Mouse (Mus musculus) heart, embryonic 14.5 days (tissue): ENCODE data around the gene Gm11639. TPM values are rescaled to one million over a fixed set of nuclear protein-coding genes. Genes with fewer than 3 reads are reported as not detected.

Experiments used
- ATAC-seq: fragments of 200-750 bp; cut with Nextera tagmentation; 2 replicates; pipeline ENCODE4 v1.8.0; 2017; ENCODE audit warnings: low read depth, moderate TSS enrichment; ENCODE audit not compliant: insufficient number of reproducible peaks, insufficient read depth, low FRiP score
- H3K27ac ChIP-seq, 2 experiments: fragments of 200-500 bp in 1 of 2; fragments of 300-500 bp in 1 of 2; sonication (generic) in 1 of 2; replicated peaks in 1 of 2; 2 replicates each; pipeline ENCODE4 v1.5.1; 2012 to 2014; ENCODE audit warnings: low read depth in 2 of 2, low read length in 2 of 2, control low read depth in 1 of 2, mild to moderate bottlenecking in 1 of 2, mixed read lengths in 1 of 2; ENCODE audit not compliant: control insufficient read depth in 1 of 2, insufficient read depth in 1 of 2
- H3K27me3 ChIP-seq: fragments of 300-500 bp; sonication (generic); 2 replicates; pipeline ENCODE4 v1.6.1; 2014; ENCODE audit warnings: mild to moderate bottlenecking, low read length, control low read depth; ENCODE audit not compliant: control insufficient read depth, insufficient read depth
- H3K36me3 ChIP-seq: fragments of 300-500 bp; sonication (generic); 2 replicates; pipeline ENCODE4 v1.6.1; 2014; ENCODE audit warnings: mild to moderate bottlenecking, control low read depth, low read length, mixed read lengths; ENCODE audit not compliant: control insufficient read depth, insufficient read depth
- H3K4me1 ChIP-seq, 2 experiments: fragments of 200-500 bp in 1 of 2; fragments of 300-500 bp in 1 of 2; sonication (generic) in 1 of 2; 2 replicates each; pipeline ENCODE4 v1.6.1; 2012 to 2014; ENCODE audit warnings: low read length in 2 of 2, control low read depth in 1 of 2, mixed read lengths in 1 of 2; ENCODE audit not compliant: control insufficient read depth in 2 of 2, insufficient read depth in 2 of 2
- H3K4me2 ChIP-seq: fragments of 300-500 bp; sonication (generic); 2 replicates; pipeline ENCODE4 v1.6.1; 2014; ENCODE audit warnings: mild to moderate bottlenecking, low read length
- H3K4me3 ChIP-seq, 2 experiments: fragments of 200-500 bp in 1 of 2; fragments of 300-500 bp in 1 of 2; sonication (generic) in 1 of 2; 2 replicates each; pipeline ENCODE4 v1.5.1; 2012 to 2014; ENCODE audit warnings: low read length in 2 of 2, mild to moderate bottlenecking in 2 of 2, control low read depth in 1 of 2, low read depth in 1 of 2, moderate library complexity in 1 of 2; ENCODE audit not compliant: control insufficient read depth in 1 of 2, insufficient read depth in 1 of 2
- H3K9ac ChIP-seq: fragments of 300-500 bp; sonication (generic); 2 replicates; pipeline ENCODE4 v1.6.1; 2014; ENCODE audit warnings: mild to moderate bottlenecking, low read length
- H3K9me3 ChIP-seq: fragments of 300-500 bp; sonication (generic); 2 replicates; pipeline ENCODE4 v1.6.1; 2016; ENCODE audit warnings: low read length, control low read depth; ENCODE audit not compliant: control insufficient read depth
- WGBS: fragments of 180-500 bp; shearing (Covaris S2); extraction: QIAGEN DNeasy Blood & Tissue Kit; methylation state at CpG from one replicate; pipeline ENCODE4 v1.1.7; 2014; 5-methylcytosine and 5-hydroxymethylcytosine counted together
- polyA plus RNA-seq: library from polyadenylated mRNA; unstranded; fragments of >200 nt; fragmentation: Nextera tagmentation; extraction: Ambion mirVana; gene quantifications from 2 replicates; pipeline ENCODE4 v1.2.1, GENCODE M21; 2014

Gm11639 gene
- polyA plus RNA-seq, 1 experiment from 2014 or later: not detected

DNA sequence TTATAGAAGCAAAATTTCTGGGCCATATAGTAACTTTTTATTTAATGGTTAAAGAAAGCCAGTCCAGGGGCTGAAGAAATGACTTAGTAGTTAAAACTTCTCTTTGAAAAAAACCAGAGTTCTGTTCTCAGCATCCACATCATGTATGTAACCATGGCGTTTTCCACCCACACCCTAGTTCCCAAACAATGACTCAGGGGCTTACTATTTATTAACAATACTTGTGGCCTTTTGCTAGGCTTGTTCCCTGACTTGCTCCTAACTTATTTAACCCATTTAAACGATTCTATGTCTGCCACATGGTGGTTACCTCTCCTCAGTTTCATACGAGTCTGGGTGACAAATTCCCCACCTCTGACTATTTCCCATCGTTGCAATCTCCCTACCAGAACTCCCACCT, 266.8 kb downstream of the Gm11639 start:
- H3K9ac ChIP-seq: no peak overlapping the region
- H3K27ac ChIP-seq: no peak overlapping the region
- H3K4me1 ChIP-seq: no peaks in the 10 kb centered on the region
- no peak for ATAC-seq
- no peak overlapping the region for H3K4me3 ChIP-seq
- no peaks in the 10 kb centered on the region for H3K27me3 ChIP-seq
- H3K9me3 ChIP-seq: no peaks in the 10 kb centered on the region
- H3K36me3 ChIP-seq: no peaks in the 10 kb centered on the region
- 56% methylated on average over 4 of the region's 4 CpGs for WGBS
- H3K4me2 ChIP-seq: no peak overlapping the region

DNA sequence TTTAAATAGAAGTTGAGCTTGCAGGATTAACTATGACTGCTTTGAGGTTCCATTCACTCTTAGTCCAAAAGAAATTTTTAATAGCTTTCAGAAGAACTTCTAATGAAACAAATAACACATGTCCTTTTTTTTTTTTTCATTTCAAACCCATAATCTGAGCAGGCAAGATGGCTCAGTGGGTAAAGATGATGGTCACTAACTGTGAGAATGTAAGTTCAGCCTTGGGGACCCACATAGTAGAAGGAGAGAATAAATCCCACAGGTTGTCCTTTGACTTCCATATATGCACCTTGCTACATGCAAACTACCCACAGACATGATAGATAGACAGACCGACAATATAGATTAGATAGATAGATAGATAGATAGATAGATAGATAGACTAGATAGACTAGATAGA, 282.4 kb downstream of the Gm11639 start:
- 91% methylated on average over 1 of the region's 1 CpGs for WGBS
- H3K4me3 ChIP-seq: no peak overlapping the region
- no peaks in the 10 kb centered on the region for H3K9me3 ChIP-seq
- no peak overlapping the region for H3K4me2 ChIP-seq
- H3K27me3 ChIP-seq: no peaks in the 10 kb centered on the region
- no peak overlapping the region for H3K27ac ChIP-seq
- no peaks in the 10 kb centered on the region for H3K4me1 ChIP-seq
- no peak for ATAC-seq
- no peak overlapping the region for H3K9ac ChIP-seq
- no peaks in the 10 kb centered on the region for H3K36me3 ChIP-seq

DNA sequence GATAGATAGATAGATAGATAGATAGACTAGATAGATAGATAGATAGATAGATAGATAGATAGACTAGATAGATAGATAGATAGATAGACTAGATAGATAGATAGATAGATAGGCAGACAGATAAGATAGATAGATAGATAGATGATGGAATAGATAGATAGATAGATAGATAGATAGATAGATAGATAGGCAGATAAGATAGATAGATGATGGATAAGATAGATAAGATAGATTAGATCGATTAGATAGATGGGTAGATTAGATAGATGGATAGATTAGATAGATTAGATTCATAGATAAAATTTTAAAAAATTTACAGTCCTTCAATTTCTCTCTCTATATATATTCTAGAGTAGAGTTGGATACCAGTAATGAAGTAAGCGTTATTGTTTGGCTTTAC, 282.9 kb downstream of the Gm11639 start:
- Histone ChIP-seq H3K4me1 (no peaks in the 10 kb centered on the region), H3K27me3 (no peaks in the 10 kb centered on the region), H3K27ac (no peak overlapping the region), H3K36me3 (no peaks in the 10 kb centered on the region), H3K9ac (no peak overlapping the region), H3K9me3 (no peaks in the 10 kb centered on the region), H3K4me2 (no peak overlapping the region), H3K4me3 (no peak overlapping the region)
- WGBS: 63% methylated on average over 2 of the region's 2 CpGs
- no peak for ATAC-seq

DNA sequence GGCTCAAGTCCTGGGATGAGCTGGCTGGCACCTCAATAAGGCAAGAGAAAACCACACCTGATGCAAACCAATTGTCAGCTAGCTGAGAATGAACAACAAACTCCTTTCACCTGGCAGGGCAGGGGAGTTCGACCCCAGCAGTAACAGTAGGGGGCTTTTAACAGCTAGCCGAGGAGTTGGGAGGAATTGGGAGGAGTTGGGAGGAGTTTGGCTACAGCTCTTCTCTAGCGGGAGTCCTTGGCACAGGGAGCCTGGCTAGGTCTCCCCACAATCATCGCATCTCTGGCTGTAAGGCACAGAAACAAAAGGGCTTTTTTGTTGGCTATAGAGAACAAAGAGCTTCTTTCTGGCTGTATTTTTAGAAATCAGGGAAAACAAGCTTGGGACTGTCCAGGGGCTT, 285.8 kb downstream of the Gm11639 start:
- no peaks in the 10 kb centered on the region for H3K4me1 ChIP-seq
- H3K9me3 ChIP-seq: no peaks in the 10 kb centered on the region
- no peaks in the 10 kb centered on the region for H3K36me3 ChIP-seq
- no peaks in the 10 kb centered on the region for H3K27me3 ChIP-seq
- no peak overlapping the region for H3K4me3 ChIP-seq
- ATAC-seq: no peak
- no peak overlapping the region for H3K9ac ChIP-seq
- 12% methylated on average over 4 of the region's 4 CpGs for WGBS
- no peak overlapping the region for H3K4me2 ChIP-seq
- H3K27ac ChIP-seq: no peak overlapping the region

DNA sequence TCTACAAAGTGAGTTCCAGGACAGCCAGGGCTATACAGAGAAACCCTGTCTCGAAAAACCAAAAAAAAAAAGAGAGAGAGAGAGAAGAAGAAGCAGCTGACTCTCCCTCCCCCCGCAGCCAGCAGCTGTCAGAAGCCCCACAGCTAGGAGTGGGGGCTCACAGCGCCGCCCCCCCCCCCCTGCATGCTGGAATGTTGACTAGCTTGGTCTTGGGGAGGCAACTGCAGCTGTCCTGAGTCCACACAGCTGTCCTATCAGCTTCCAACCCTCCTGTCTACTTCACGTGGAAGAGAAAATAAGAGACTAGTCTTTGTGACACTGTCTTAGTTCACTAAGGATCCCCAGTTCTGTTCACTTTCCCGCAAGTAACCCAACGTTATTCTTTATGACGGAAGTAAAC, 287.0 kb downstream of the Gm11639 start:
- no peak overlapping the region for H3K9ac ChIP-seq
- no peaks in the 10 kb centered on the region for H3K9me3 ChIP-seq
- ATAC-seq: no peak
- no peak overlapping the region for H3K4me3 ChIP-seq
- no peak overlapping the region for H3K27ac ChIP-seq
- H3K4me2 ChIP-seq: no peak overlapping the region
- no peaks in the 10 kb centered on the region for H3K27me3 ChIP-seq
- H3K36me3 ChIP-seq: no peaks in the 10 kb centered on the region
- no peaks in the 10 kb centered on the region for H3K4me1 ChIP-seq
- WGBS: 56% methylated on average over 8 of the region's 8 CpGs

DNA sequence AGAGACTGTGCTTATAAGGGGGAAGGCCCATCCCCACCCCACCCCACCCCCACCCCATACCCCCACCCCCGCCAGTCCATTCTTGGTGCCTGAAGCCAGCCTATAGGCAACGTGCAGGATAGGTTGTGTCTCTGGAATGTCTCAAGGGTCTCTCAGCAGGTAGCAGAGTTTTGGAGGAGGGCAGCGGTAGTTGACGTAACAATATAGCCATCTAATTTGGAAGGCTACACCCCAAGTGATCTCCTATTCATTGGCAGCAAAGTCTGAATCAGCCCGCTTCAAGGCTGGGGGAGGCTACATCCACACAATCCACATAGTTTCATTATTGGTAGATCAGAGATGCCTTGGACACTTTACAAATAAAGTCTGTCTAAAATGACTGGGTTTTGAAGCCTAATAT, 292.5 kb downstream of the Gm11639 start:
- no peak overlapping the region for H3K27ac ChIP-seq
- 69% methylated on average over 5 of the region's 5 CpGs for WGBS
- H3K9ac ChIP-seq: no peak overlapping the region
- no peaks in the 10 kb centered on the region for H3K27me3 ChIP-seq
- no peak overlapping the region for H3K4me3 ChIP-seq
- H3K4me1 ChIP-seq: peaks cover 0 to 7% of the 10 kb centered on the region in 2 experiments; a peak in 2 of 4 replicates
- no peaks in the 10 kb centered on the region for H3K9me3 ChIP-seq
- no peak for ATAC-seq
- no peaks in the 10 kb centered on the region for H3K36me3 ChIP-seq
- H3K4me2 ChIP-seq: no peak overlapping the region

DNA sequence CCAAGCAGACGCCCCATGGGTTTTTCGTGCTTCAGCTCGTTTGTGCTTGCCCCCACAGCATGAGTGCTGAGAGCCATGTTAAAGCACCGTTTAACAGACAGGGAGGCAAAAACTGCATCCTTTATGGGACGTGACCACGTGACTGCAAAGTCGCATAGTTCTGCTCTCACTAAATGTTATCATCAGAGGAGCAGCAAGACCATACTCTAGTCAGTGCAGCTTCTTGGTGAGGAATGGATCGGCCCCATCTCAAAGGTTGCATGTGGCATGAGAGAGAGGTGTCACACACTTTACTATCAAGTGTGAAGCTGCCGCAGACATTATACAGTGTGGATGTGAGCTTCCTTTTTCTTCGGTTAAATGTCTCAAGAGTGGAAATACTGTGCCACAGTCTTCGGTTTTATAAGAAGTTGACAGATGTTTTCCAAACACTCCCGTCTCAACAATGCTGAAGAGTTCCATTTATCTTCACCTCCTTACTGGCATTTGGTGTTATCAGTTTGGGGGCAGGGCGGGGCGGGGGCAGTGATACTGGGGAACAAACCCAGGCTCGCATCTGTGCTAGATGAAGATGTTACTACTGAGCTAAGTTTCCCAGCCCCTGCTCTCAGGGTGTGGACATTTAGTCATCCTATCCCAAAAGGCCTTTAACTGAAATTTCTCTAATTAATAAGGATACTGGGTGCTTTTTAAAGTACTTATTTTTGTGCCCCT, 296.0 kb downstream of the Gm11639 start:
- no peak overlapping the region for H3K27ac ChIP-seq
- no peaks in the 10 kb centered on the region for H3K27me3 ChIP-seq
- peak overlapping the region; percentile 56 for H3K4me2 ChIP-seq
- no peak for ATAC-seq
- WGBS: 19% methylated on average over 15 of the region's 15 CpGs
- H3K4me3 ChIP-seq: peak overlapping the region; percentile 1 to 11; a peak in 3 of 4 replicates
- H3K9me3 ChIP-seq: no peaks in the 10 kb centered on the region
- H3K4me1 ChIP-seq: peaks cover 0 to 11% of the 10 kb centered on the region in 2 experiments; a peak in 2 of 4 replicates
- no peak overlapping the region for H3K9ac ChIP-seq
- no peaks in the 10 kb centered on the region for H3K36me3 ChIP-seq

DNA sequence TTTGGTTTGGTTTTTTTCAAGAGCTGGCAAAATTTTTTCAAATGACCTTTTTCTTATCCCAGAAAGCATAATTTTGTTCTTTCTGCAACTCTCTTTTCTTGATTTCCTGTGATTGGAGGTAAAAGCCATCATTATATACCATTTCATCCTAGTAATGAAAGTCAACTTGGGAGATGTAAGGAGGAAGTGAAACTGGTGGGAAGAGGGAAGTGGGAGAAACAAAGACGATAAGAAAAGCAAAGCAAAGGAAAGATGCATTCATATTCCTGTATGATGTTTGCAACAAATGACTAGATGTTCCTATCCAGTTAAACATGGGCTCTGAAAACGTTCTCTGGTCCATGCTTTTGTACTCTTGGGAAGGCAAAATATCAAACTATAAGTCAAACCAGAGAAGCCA, 323.7 kb downstream of the Gm11639 start:
- Histone ChIP-seq H3K36me3 (no peaks in the 10 kb centered on the region), H3K9ac (no peak overlapping the region), H3K27ac (no peak overlapping the region), H3K9me3 (no peaks in the 10 kb centered on the region), H3K4me3 (no peak overlapping the region), H3K4me1 (no peaks in the 10 kb centered on the region), H3K27me3 (no peaks in the 10 kb centered on the region), H3K4me2 (no peak overlapping the region)
- WGBS: 55% methylated on average over 2 of the region's 2 CpGs
- no peak for ATAC-seq
